Mouse (Mus musculus) testis, adult 2 months (tissue): ENCODE data around the gene Man1a2.

Source experiments
- CTCF ChIP-seq: fragments of 200-500 bp; IDR thresholded peaks from 2 replicates; pipeline ENCODE4 v1.5.1; 2012; ENCODE audit warnings: low read depth, mild to moderate bottlenecking, inconsistent platforms, low read length, moderate library complexity; ENCODE audit not compliant: control insufficient read depth, insufficient read depth, insufficient replicate concordance
- POLR2A ChIP-seq: fragments of 200-500 bp; IDR thresholded peaks from 2 replicates; pipeline ENCODE4 v1.6.1; 2012; ENCODE audit warnings: low read depth, mild to moderate bottlenecking, inconsistent platforms, low read length, moderate library complexity; ENCODE audit not compliant: control insufficient read depth

DNA sequence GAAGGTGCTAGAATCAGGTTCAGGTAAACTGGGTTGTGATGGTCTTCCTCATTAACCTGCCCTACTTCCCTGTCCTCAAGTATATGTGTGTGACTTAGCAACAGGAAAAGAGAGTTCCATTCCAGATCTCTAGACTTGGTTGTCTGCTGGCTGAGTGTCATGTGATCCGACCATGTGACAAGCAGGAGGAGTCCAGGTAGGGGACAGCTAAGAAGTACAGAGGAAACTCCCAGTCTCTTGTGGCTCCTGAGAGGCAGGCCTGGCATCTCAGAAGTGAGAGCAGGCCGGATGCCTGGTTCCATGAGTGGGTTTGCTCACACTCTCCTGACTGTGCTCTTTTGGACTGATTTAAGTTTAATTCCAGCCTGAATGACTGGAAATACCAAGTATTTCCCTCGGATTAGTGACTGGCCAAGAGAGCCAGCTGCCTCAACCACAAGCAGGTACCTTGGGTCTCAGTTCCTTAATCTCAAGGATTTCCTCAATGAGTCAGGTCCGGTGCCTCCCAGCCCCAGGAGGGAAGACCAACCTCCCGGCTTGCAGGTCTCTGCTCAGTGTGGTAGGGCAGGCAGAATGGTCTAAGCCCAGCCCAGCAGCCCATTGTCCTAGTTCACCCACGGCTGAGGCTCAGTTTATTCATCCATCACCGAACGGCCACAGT lies 170.1 kb downstream of the Man1a2 start:
- TF ChIP-seq CTCF (no peak), POLR2A (no peak)
